8 mouse cellular contexts compared by ENCODE assay signal in the genomic region with DNA sequence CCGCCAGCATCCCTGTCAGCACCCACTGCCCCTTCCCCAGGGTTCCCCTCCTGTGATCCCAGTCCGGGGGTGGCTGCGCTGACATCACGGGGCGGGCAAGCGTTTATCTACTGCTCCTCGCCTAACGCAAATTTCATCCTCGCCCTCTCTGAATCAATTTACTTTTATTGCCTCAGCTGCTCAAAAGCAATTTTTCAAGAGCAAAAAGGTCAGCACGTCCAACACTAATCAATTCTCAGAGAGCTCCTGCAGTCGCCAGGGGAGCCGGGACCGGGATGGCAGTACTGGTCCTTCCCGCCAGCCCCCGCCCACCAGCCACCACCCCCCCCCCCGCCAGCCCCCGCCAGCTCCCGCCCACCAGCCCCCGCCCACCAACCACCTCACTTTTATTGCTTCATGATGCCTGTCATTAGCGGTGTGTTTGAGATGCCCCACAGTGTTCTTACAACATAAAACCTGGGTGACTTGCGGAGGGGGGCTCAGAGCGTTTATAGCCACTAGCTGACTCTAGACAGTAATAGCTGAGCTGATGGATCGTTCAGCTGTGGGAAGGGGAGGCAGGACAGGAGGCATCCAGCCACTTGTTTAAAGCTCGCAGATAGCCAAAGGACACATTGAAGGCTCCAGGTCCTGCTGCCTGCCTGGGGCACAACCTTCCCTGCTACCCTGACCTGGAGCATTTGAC. TPM values are rescaled to one million over a fixed set of nuclear protein-coding genes. Genes with fewer than 3 reads are reported as not detected.
DNase-seq lines count a peak whose midpoint lies in the region; ATAC-seq lines count a peak whose summit lies in the region.
"Had no signal": no experiment of that assay in that cellular context is flagged by ENCODE, and none has a peak within 500 bp of the region (broad histone marks: within the 10 kb centered on the region; RNA-seq: fewer than 3 reads in every experiment).

No protein-coding gene starts in this region.

- no peak overlapping the region for H3K27ac ChIP-seq in lung, embryonic 15.5 days
- no peak overlapping the region for H3K27ac ChIP-seq in forebrain, embryonic 16.5 days (ENCODE audit: low read length)
- H3K27ac ChIP-seq in limb, embryonic 12.5 days, result no peak overlapping the region
- no peak overlapping the region for H3K27ac ChIP-seq in stomach, embryonic 15.5 days

- 11% methylated on average over 24 of the region's 24 CpGs for WGBS in lung, embryonic 15.5 days
- 23% methylated on average over 22 of the region's 24 CpGs for WGBS in forebrain, embryonic 16.5 days
- WGBS in limb, embryonic 12.5 days, result 6% methylated on average over 23 of the region's 24 CpGs
- WGBS in stomach, embryonic 15.5 days, result 8% methylated on average over 24 of the region's 24 CpGs

- H3K9ac ChIP-seq in lung, embryonic 15.5 days, result no peak overlapping the region
- H3K9ac ChIP-seq in forebrain, embryonic 16.5 days (replicated peaks; ENCODE audit: low read depth, low read length), result peak overlapping the region; percentile 27; the same call in 1 of the 2 replicates
- H3K9ac ChIP-seq in limb, embryonic 12.5 days (replicated peaks), result no peak overlapping the region
- no peak overlapping the region for H3K9ac ChIP-seq in stomach, embryonic 15.5 days

- no peaks in the 10 kb centered on the region for H3K9me3 ChIP-seq in lung, embryonic 15.5 days
- no peaks in the 10 kb centered on the region for H3K9me3 ChIP-seq in forebrain, embryonic 16.5 days (ENCODE audit: control insufficient read depth, low read length)
- no peaks in the 10 kb centered on the region for H3K9me3 ChIP-seq in limb, embryonic 12.5 days
- H3K9me3 ChIP-seq in stomach, embryonic 15.5 days, result no peaks in the 10 kb centered on the region

- H3K36me3 ChIP-seq in lung, embryonic 15.5 days, result no peaks in the 10 kb centered on the region
- H3K36me3 ChIP-seq in forebrain, embryonic 16.5 days (ENCODE audit: control insufficient read depth, insufficient read depth), result no peaks in the 10 kb centered on the region
- H3K36me3 ChIP-seq in limb, embryonic 12.5 days, result no peaks in the 10 kb centered on the region
- no peaks in the 10 kb centered on the region for H3K36me3 ChIP-seq in stomach, embryonic 15.5 days

- H3K4me2 ChIP-seq in lung, embryonic 15.5 days, result peak overlapping the region; percentile 8; the same call in 1 of the 2 replicates
- H3K4me2 ChIP-seq in forebrain, embryonic 16.5 days (ENCODE audit: low read length), result peak overlapping the region; percentile 38
- H3K4me2 ChIP-seq in limb, embryonic 12.5 days, result peak overlapping the region; percentile 56
- H3K4me2 ChIP-seq in stomach, embryonic 15.5 days, result peak overlapping the region; percentile 27

- no peak for DNase-seq in lung, postnatal 14 days
- DNase-seq in urinary bladder, postnatal 10 days (ENCODE audit: low spot score), result no peak
- no peak for DNase-seq in spleen, postnatal 10 days (ENCODE audit: low spot score in 2 of 2)

- no peak for ATAC-seq in lung, embryonic 15.5 days (ENCODE audit: borderline replicate concordance, extremely low read depth, low FRiP score, low TSS enrichment)
- ATAC-seq in forebrain, embryonic 16.5 days, result no peak
- ATAC-seq in limb, embryonic 12.5 days (ENCODE audit: insufficient number of reproducible peaks, insufficient read depth, low FRiP score, low TSS enrichment, low read depth), result no peak
- no peak for ATAC-seq in stomach, embryonic 15.5 days (ENCODE audit: insufficient read depth, low FRiP score, low read depth)

- H3K4me1 ChIP-seq in lung, embryonic 15.5 days, result peaks cover 74% of the 10 kb centered on the region
- H3K4me1 ChIP-seq in forebrain, embryonic 16.5 days (replicated peaks; ENCODE audit: control insufficient read depth, insufficient read depth, low read length), result peaks cover 51% of the 10 kb centered on the region
- H3K4me1 ChIP-seq in limb, embryonic 12.5 days (replicated peaks), result peaks cover 74% of the 10 kb centered on the region
- H3K4me1 ChIP-seq in stomach, embryonic 15.5 days, result peaks cover 54% of the 10 kb centered on the region

- no peak overlapping the region for H3K4me3 ChIP-seq in lung, embryonic 15.5 days
- H3K4me3 ChIP-seq in forebrain, embryonic 16.5 days (replicated peaks; ENCODE audit: low read length), result peak overlapping the region; percentile 18; the same call in 1 of the 2 replicates
- peak overlapping the region; percentile 25 for H3K4me3 ChIP-seq in limb, embryonic 12.5 days (replicated peaks)
- H3K4me3 ChIP-seq in stomach, embryonic 15.5 days (replicated peaks), result no peak overlapping the region
- H3K4me3 ChIP-seq: megakaryocyte, embryonic 14.5 days had no signal

- peaks cover 10% of the 10 kb centered on the region; the same call in 1 of the 2 replicates for H3K27me3 ChIP-seq in lung, embryonic 15.5 days
- no peaks in the 10 kb centered on the region for H3K27me3 ChIP-seq in forebrain, embryonic 16.5 days (replicated peaks; ENCODE audit: control insufficient read depth, insufficient read depth, low read length)
- H3K27me3 ChIP-seq in limb, embryonic 12.5 days, result peaks cover 38% of the 10 kb centered on the region
- H3K27me3 ChIP-seq in stomach, embryonic 15.5 days (replicated peaks), result 0 out of 2 replicates have a peak, but pooled peaks cover 6% of the 10 kb centered on the region

RNA-seq across cellular contexts. Expression of a gene that starts 44.2 kb away (rescaled TPM):
- 13.3 and 14.1 TPM in 2 replicates for polyA plus RNA-seq in lung, embryonic 15.5 days (2015; fragmentation: Nextera tagmentation; extraction: Ambion mirVana)
- polyA plus RNA-seq in forebrain, embryonic 16.5 days (2015; fragmentation: Nextera tagmentation; extraction: Ambion mirVana), result 18.1 and 18.5 TPM in 2 replicates
- polyA plus RNA-seq in limb, embryonic 12.5 days (2016; fragmentation: Nextera tagmentation; extraction: Ambion mirVana), result 9.8 and 12.5 TPM in 2 replicates
- polyA plus RNA-seq in stomach, embryonic 15.5 days (2015; fragmentation: Nextera tagmentation; extraction: Ambion mirVana), result 10.2 and 10.3 TPM in 2 replicates

Comparison
In these comparisons a context has a peak if more than half of its experiments do, and no peak if none do; other contexts are left out.
1. H3K4me3 ChIP-seq: peak in forebrain, embryonic 16.5 days (single experiment) and limb, embryonic 12.5 days (single experiment); none in lung, embryonic 15.5 days (single experiment) and stomach, embryonic 15.5 days (single experiment).
2. Peak in every context shown above with its lines, with median percentiles within 50 percentile points of each other: H3K4me2 ChIP-seq.